Mouse (Mus musculus): ENCODE measurements around the gene Wnt8b.
"Not testable (repeated sequence)": the region's sequence is repeated elsewhere in the genome, so short reads cannot be mapped to it uniquely, and the experiment has no call there.

GRCm38 (mm10) chr19:44465960-44466525 lies 27.2 kb upstream of the Wnt8b start:
- TF ChIP-seq GATA1, TAL1 (IDR thresholded peaks at IDR 0.05; ENCODE audit: low read length): not testable (repeated sequence)
